Mouse (Mus musculus): ENCODE data around the gene Prkaca. TPM values are rescaled to one million over a fixed set of nuclear protein-coding genes. Genes with fewer than 3 reads are reported as not detected.
A peak's percentile ranks its signal among the peaks of the same experiment; 100 is the strongest.
"Not testable (repeated sequence)": the region's sequence is repeated elsewhere in the genome, so short reads cannot be mapped to it uniquely, and the experiment has no call there.

Prkaca gene
- polyA plus RNA-seq, 1 experiment from 2014 or later, result 39.9 TPM

- no peak overlapping the region for H3K9ac ChIP-seq (ENCODE audit: low read depth, low read length)
- H3K36me3 ChIP-seq (ENCODE audit: control insufficient read depth, insufficient read depth), result peaks cover 13% of the 10 kb centered on the region
- H3K9me3 ChIP-seq (replicated peaks; ENCODE audit: control insufficient read depth, low read length), result no peaks in the 10 kb centered on the region
- no peak overlapping the region for H3K27ac ChIP-seq (ENCODE audit: low read length)
- peaks cover 15% of the 10 kb centered on the region for H3K4me1 ChIP-seq (ENCODE audit: control insufficient read depth, low read depth, low read length)
- H3K27me3 ChIP-seq (ENCODE audit: control insufficient read depth, insufficient read depth, low read depth, low read length), result no peaks in the 10 kb centered on the region
- ATAC-seq (ENCODE audit: low read depth), result no peak
- H3K4me2 ChIP-seq (ENCODE audit: low read depth, low read length), result no peak overlapping the region
- no peak overlapping the region for H3K4me3 ChIP-seq (ENCODE audit: low read depth, low read length)
- 82% methylated on average over 7 of the region's 7 CpGs for WGBS (ENCODE audit: insufficient replicate concordance)
Measured at GRCm38 (mm10) chr8:83981533-83981932, 8.7 kb downstream of the Prkaca start.

- no peaks in the 10 kb centered on the region for H3K9me3 ChIP-seq (replicated peaks; ENCODE audit: control insufficient read depth, low read length)
- peak; percentile 73 for ATAC-seq (ENCODE audit: low read depth)
- H3K36me3 ChIP-seq (ENCODE audit: control insufficient read depth, insufficient read depth), result peaks cover 20% of the 10 kb centered on the region
- H3K27me3 ChIP-seq (ENCODE audit: control insufficient read depth, insufficient read depth, low read depth, low read length), result no peaks in the 10 kb centered on the region
- H3K4me2 ChIP-seq (ENCODE audit: low read depth, low read length), result no peak overlapping the region
- H3K4me3 ChIP-seq (ENCODE audit: low read depth, low read length), result no peak overlapping the region
- H3K27ac ChIP-seq (ENCODE audit: low read length), result no peak overlapping the region
- peaks cover 9% of the 10 kb centered on the region for H3K4me1 ChIP-seq (ENCODE audit: control insufficient read depth, low read depth, low read length)
- 44% methylated on average over 4 of the region's 4 CpGs for WGBS (ENCODE audit: insufficient replicate concordance)
- no peak overlapping the region for H3K9ac ChIP-seq (ENCODE audit: low read depth, low read length)
Measured at GRCm38 (mm10) chr8:83982449-83982848, 9.7 kb downstream of the Prkaca start.

- not testable (repeated sequence) for ATAC-seq (ENCODE audit: low read depth); H3K4me2 ChIP-seq (ENCODE audit: low read depth, low read length)
Measured at GRCm38 (mm10) chr8:83983222-83983621, 10.4 kb downstream of the Prkaca start.

GRCm38 (mm10) chr8:83989243-83989642 lies 16.4 kb downstream of the Prkaca start:
- H3K4me1 ChIP-seq (ENCODE audit: control insufficient read depth, low read depth, low read length), result peaks cover 26% of the 10 kb centered on the region
- H3K36me3 ChIP-seq (ENCODE audit: control insufficient read depth, insufficient read depth), result peaks cover 18% of the 10 kb centered on the region
- ATAC-seq (ENCODE audit: low read depth), result no peak
- H3K27ac ChIP-seq (ENCODE audit: low read length), result no peak overlapping the region
- H3K27me3 ChIP-seq (ENCODE audit: control insufficient read depth, insufficient read depth, low read depth, low read length), result no peaks in the 10 kb centered on the region
- no peaks in the 10 kb centered on the region for H3K9me3 ChIP-seq (replicated peaks; ENCODE audit: control insufficient read depth, low read length)
- no peak overlapping the region for H3K4me3 ChIP-seq (ENCODE audit: low read depth, low read length)
- H3K9ac ChIP-seq (ENCODE audit: low read depth, low read length), result no peak overlapping the region
- H3K4me2 ChIP-seq (ENCODE audit: low read depth, low read length), result no peak overlapping the region
- 44% methylated on average over 7 of the region's 7 CpGs for WGBS (ENCODE audit: insufficient replicate concordance)

More at GRCm38 (mm10) chr8:83983222-83983621, 10.4 kb downstream of the Prkaca start:
- peaks cover 22% of the 10 kb centered on the region for H3K36me3 ChIP-seq (ENCODE audit: control insufficient read depth, insufficient read depth)
- not testable (repeated sequence) for H3K9me3 ChIP-seq (replicated peaks; ENCODE audit: control insufficient read depth, low read length); H3K27me3 ChIP-seq (ENCODE audit: control insufficient read depth, insufficient read depth, low read depth, low read length); H3K4me3 ChIP-seq (ENCODE audit: low read depth, low read length); H3K9ac ChIP-seq (ENCODE audit: low read depth, low read length); H3K27ac ChIP-seq (ENCODE audit: low read length); H3K4me1 ChIP-seq (ENCODE audit: control insufficient read depth, low read depth, low read length)
- 85% methylated on average over 2 of the region's 2 CpGs for WGBS (ENCODE audit: insufficient replicate concordance)

GRCm38 (mm10) chr8:83990170-83990569 lies 17.4 kb downstream of the Prkaca start:
- Histone ChIP-seq H3K4me2 (ENCODE audit: low read depth, low read length) (no peak overlapping the region), H3K27ac (ENCODE audit: low read length) (no peak overlapping the region), H3K9ac (ENCODE audit: low read depth, low read length) (no peak overlapping the region), H3K36me3 (ENCODE audit: control insufficient read depth, insufficient read depth) (peaks cover 18% of the 10 kb centered on the region), H3K9me3 (replicated peaks; ENCODE audit: control insufficient read depth, low read length) (no peaks in the 10 kb centered on the region), H3K27me3 (ENCODE audit: control insufficient read depth, insufficient read depth, low read depth, low read length) (no peaks in the 10 kb centered on the region), H3K4me1 (ENCODE audit: control insufficient read depth, low read depth, low read length) (peaks cover 28% of the 10 kb centered on the region), H3K4me3 (ENCODE audit: low read depth, low read length) (no peak overlapping the region)
- ATAC-seq (ENCODE audit: low read depth), result no peak
- 86% methylated on average over 14 of the region's 14 CpGs for WGBS (ENCODE audit: insufficient replicate concordance)

GRCm38 (mm10) chr8:83992488-83992887 lies 19.7 kb downstream of the Prkaca start:
- Histone ChIP-seq H3K4me1 (ENCODE audit: control insufficient read depth, low read depth, low read length) (peaks cover 36% of the 10 kb centered on the region), H3K36me3 (ENCODE audit: control insufficient read depth, insufficient read depth) (peaks cover 8% of the 10 kb centered on the region; the same call in 1 of the 2 replicates), H3K4me3 (ENCODE audit: low read depth, low read length) (no peak overlapping the region), H3K27ac (ENCODE audit: low read length) (peak overlapping the region; percentile 62), H3K27me3 (ENCODE audit: control insufficient read depth, insufficient read depth, low read depth, low read length) (no peaks in the 10 kb centered on the region), H3K9me3 (replicated peaks; ENCODE audit: control insufficient read depth, low read length) (no peaks in the 10 kb centered on the region), H3K4me2 (ENCODE audit: low read depth, low read length) (0 out of 2 replicates have a peak overlapping the region, but pooled peaks have one; percentile 10), H3K9ac (ENCODE audit: low read depth, low read length) (no peak overlapping the region)
- ATAC-seq (ENCODE audit: low read depth), result peak; percentile 49
- 19% methylated on average over 2 of the region's 2 CpGs for WGBS (ENCODE audit: insufficient replicate concordance)

- no peaks in the 10 kb centered on the region for H3K9me3 ChIP-seq (replicated peaks; ENCODE audit: control insufficient read depth, low read length)
- peak overlapping the region; percentile 1 for H3K27ac ChIP-seq (ENCODE audit: low read length)
- peaks cover 6% of the 10 kb centered on the region; the same call in 1 of the 2 replicates for H3K36me3 ChIP-seq (ENCODE audit: control insufficient read depth, insufficient read depth)
- no peaks in the 10 kb centered on the region for H3K27me3 ChIP-seq (ENCODE audit: control insufficient read depth, insufficient read depth, low read depth, low read length)
- no peak overlapping the region for H3K4me3 ChIP-seq (ENCODE audit: low read depth, low read length)
- no peak overlapping the region for H3K4me2 ChIP-seq (ENCODE audit: low read depth, low read length)
- 31% methylated on average over 3 of the region's 3 CpGs for WGBS (ENCODE audit: insufficient replicate concordance)
- no peak for ATAC-seq (ENCODE audit: low read depth)
- peaks cover 42% of the 10 kb centered on the region for H3K4me1 ChIP-seq (ENCODE audit: control insufficient read depth, low read depth, low read length)
- no peak overlapping the region for H3K9ac ChIP-seq (ENCODE audit: low read depth, low read length)
Measured at GRCm38 (mm10) chr8:83994030-83994429, 21.2 kb downstream of the Prkaca start.

GRCm38 (mm10) chr8:83995973-83996372 lies 23.2 kb downstream of the Prkaca start:
- no peaks in the 10 kb centered on the region for H3K9me3 ChIP-seq (replicated peaks; ENCODE audit: control insufficient read depth, low read length)
- ATAC-seq (ENCODE audit: low read depth), result no peak
- peak overlapping the region; percentile 86 for H3K27ac ChIP-seq (ENCODE audit: low read length)
- H3K4me3 ChIP-seq (ENCODE audit: low read depth, low read length), result peak overlapping the region; percentile 88
- H3K4me2 ChIP-seq (ENCODE audit: low read depth, low read length), result peak overlapping the region; percentile 93
- no peaks in the 10 kb centered on the region for H3K27me3 ChIP-seq (ENCODE audit: control insufficient read depth, insufficient read depth, low read depth, low read length)
- peaks cover 21% of the 10 kb centered on the region for H3K36me3 ChIP-seq (ENCODE audit: control insufficient read depth, insufficient read depth)
- H3K9ac ChIP-seq (ENCODE audit: low read depth, low read length), result peak overlapping the region; percentile 87
- 31% methylated on average over 12 of the region's 12 CpGs for WGBS (ENCODE audit: insufficient replicate concordance)
- peaks cover 53% of the 10 kb centered on the region for H3K4me1 ChIP-seq (ENCODE audit: control insufficient read depth, low read depth, low read length)

GRCm38 (mm10) chr8:83996567-83997505 lies 24.0 kb downstream of the Prkaca start:
- peak; percentile 86 for ATAC-seq (ENCODE audit: low read depth)
- Histone ChIP-seq H3K4me3 (ENCODE audit: low read depth, low read length) (peak overlapping the region; percentile 88), H3K4me1 (ENCODE audit: control insufficient read depth, low read depth, low read length) (peaks cover 50% of the 10 kb centered on the region), H3K27me3 (ENCODE audit: control insufficient read depth, insufficient read depth, low read depth, low read length) (no peaks in the 10 kb centered on the region), H3K9me3 (replicated peaks; ENCODE audit: control insufficient read depth, low read length) (no peaks in the 10 kb centered on the region), H3K36me3 (ENCODE audit: control insufficient read depth, insufficient read depth) (peaks cover 27% of the 10 kb centered on the region), H3K9ac (ENCODE audit: low read depth, low read length) (peak overlapping the region; percentile 90), H3K27ac (ENCODE audit: low read length) (peak overlapping the region; percentile 86), H3K4me2 (ENCODE audit: low read depth, low read length) (peak overlapping the region; percentile 93)
- under 1% methylated on average over 55 of the region's 103 CpGs for WGBS (ENCODE audit: insufficient replicate concordance)

Measured in liver, embryonic 16.5 days (tissue).